Mouse (Mus musculus) CH12F3 (cell line): Measurements from ENCODE around the gene Zic1.

ENCODE experiments used
- in situ Hi-C: fragments of 300-500 bp; cut with MboI; formaldehyde crosslinking; loops from 2 replicates; pipeline ENCODE4 v1.14.3; 2020; ENCODE audit warnings: low sequenced_read_pairs

Gene Zic1

DNA sequence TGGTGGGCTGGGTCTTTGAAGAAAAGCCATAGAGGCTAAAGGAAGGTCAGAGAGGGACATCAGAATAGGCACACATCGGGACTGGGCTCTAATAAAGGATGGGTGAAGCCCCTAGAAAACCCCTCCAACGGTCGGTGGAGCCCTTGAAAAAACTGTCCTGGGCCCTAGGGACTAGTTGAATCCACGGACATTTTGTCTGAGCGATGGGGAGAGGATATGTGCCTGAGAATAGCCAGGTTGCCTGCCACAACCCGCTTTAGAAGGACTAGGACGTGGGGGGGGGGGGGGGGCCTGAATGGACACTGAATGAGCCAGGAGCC is 10.4 kb downstream of the Zic1 start:
- in situ Hi-C loops = no loop called here

DNA sequence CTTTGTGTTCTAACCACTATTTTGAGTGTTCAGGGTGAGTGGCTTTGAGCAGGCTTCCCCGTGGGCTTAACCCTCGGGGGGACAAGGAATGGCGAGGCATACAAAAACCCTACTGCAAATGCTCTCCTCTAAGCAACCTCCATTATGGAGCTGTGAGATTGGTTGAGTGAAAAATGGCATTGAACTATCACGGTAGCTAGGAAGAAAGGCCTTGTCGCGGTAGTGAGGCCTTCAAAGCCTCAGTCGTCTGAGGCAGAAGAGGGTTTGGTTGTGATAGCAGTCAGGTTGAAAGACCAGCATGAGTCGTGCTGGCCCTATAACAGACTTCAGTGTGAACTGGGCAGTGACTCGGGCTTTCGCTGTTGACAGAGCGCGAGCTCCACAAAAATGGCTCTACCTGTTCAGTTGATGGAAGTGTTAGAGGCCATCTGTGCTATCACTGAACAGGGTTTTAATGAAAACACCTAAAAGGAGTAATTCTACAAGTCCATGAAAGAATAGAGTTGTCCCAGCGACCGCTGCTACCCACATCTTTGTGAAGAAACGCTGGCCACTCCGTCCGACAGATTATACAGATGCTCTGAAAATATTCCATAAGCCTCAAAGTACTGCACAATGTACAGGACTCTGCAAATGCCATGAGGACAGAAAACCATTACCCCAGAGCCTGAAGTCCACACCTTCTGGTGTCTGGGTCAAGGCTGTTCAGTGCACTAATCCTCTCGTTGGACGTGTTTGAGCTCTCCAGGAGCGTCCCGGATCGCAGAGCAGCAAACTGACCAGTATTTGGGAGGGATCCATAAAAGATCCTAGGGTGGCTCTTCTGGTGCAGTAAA is 11.0 kb downstream of the Zic1 start:
- in situ Hi-C loops = no loop called here

DNA sequence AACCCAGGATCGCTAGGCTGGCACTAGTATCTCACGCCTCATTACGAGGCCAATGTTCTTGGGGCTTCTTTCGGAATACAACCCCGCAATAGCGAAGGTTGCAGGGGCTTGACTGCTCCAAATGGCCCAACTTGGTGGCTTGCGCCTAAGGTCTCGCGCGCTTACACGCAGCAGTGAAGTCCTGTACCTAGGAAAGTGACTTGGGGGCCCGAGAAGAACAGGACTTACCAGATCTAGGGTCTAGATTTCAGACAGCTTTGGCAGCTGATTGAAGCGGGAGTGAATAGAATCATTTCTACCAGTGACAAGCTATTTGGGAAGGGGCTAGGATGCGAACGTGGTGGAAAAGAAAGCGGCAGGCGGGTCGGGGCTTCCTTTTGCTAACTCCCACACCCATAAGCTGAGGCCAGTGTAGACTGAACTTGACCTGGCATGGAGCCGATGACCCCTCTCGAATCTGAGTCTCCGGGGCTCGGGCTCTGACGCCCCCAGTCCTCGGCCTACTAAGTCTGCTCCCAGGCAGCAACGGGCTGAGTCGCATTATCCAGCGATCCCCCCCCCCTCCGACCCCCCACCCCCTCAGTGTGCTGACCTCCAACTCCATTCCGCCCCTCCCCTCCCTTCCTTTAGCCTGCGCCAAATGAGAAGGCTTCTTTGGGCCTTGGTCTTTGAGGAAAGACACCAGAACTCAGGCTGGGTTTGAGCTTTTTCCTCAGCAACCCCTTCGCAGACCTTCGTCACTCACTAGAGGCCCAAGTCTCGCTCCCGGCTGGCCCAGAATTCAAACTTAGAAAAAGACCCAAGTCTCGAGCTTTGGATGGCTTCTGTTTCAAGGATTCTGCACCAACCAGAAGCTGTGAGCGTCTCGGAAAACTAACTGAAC is 11.8 kb downstream of the Zic1 start:
- in situ Hi-C loops = no loop called here

DNA sequence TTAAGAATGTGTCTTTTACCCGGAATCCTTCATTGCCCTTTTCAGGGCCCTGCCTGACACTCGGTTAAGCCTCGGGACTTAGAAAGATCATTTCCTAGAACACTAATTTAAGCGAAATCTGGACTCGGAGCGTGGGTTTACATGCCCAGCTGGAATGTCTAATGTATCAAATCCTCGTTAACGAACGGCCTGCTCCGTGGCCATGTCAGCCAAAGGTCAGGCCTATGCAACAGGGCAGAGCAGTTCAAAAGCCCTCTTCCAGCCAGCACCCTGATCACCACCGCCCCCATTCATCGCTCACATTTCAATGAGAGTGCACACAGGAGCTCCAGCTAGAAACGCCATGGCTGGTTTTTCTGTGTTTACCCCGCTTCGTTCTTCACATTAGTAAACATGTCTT is 12.8 kb downstream of the Zic1 start:
- in situ Hi-C loops = no loop called here

DNA sequence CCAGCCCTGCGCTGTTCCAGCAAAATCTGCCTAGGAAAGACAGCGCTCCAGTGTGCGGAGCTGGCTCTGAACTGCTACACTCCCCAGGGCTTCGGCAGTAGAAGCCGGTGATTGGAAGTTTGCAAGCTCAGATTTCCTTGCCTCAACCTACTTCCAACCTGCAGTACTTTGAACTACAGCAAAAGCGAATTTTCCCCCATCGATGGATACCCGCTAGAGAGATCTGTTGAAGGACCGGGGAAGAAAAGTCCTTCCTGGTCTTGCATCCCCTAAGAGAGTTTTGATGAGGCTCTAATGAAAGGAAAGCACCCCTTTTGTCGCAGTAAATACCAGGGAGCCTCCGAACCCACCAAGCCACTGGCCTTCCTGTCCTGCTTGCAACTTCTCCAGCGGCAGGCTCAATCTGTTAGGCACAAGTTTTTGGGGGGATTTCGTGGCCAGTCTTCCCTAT is 13.6 kb downstream of the Zic1 start:
- in situ Hi-C loops = no loop called here

DNA sequence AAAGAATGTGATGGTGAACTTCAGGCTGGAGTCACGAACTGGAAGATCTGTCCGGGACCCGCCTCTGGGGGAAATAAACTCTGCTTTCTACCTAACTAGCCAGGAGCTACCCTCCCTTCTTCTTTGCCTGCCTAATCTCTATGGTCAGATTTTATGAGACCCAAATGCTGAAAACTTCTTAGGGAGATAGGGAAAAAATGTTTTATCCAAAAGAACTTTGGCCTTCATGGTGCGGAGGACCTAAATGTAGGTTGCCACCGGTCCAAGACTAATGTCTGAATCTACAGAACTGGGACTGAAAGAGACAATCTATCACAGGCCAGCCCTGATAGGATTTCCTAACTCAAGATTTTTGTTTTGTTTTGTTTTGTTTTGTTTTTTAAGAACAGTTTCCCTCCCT is 14.2 kb downstream of the Zic1 start:
- in situ Hi-C loops = no loop called here

DNA sequence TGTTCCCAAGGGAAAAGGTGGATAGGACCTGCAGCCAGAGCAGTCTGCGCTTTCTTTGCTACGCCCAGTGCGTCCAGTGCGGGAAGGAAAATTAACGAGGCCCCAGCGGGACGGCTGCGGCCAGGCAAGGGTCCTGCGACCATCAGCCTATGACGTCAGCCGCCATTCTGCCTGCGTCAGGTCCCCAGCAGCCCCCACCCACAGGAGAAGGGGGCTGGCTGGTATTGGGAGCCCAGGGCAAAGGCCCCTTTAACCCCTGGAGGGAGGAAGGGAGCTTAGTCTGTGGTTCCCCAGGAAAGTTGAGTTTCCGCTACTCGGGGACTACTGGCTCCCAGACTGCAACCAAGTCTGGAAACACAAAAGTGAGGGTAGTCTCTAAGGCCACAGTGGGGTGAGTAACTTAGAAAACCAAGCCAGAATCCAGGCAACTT is 14.7 kb downstream of the Zic1 start:
- in situ Hi-C loops = no loop called here

DNA sequence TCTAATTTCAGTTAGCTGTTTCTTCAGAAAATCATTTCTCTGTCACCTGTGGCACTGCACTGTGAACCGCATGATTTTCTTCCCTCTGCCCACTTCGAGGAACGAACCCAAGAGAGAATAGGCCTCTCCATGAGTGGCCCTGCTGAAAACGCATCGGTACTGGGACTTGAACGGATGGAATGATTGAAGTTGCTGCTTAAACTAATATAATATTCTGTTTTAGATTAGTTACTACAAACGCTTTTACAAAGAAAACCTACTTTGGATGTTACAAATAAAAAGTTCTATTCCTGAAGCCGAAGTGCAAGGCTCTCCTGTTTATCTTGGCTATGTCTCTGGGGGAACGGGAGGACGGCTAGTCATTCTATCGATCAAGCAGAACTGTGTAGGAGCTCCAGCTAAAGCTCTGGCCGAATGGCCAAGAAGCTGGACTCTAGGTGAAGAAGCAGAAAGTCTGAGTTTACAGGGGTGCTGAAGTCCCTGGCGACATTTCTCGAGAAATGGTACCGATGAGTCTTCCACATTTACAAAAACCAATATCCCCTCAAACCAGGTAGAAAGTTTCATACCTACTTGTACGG is 15.3 kb downstream of the Zic1 start:
- in situ Hi-C loops = no loop called here

DNA sequence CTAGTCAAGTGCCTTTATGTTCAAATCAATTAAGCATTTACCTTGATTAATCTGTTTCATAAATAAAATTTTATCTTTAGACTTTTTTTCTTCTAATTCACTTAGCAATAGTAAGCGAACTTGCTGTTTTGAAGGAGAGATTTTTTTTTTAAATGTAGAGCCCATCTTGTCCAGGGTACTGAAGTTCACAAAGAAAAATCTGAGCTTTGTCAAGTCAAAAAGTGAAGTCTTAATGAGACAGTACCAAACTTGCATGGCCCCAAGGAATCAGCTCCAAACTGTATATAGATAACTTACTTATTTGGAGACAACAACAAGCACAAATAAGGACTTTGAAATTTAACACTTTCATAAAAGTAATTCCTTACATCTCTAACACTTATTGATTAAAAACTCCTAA is 16.9 kb downstream of the Zic1 start:
- in situ Hi-C loops = no loop called here

DNA sequence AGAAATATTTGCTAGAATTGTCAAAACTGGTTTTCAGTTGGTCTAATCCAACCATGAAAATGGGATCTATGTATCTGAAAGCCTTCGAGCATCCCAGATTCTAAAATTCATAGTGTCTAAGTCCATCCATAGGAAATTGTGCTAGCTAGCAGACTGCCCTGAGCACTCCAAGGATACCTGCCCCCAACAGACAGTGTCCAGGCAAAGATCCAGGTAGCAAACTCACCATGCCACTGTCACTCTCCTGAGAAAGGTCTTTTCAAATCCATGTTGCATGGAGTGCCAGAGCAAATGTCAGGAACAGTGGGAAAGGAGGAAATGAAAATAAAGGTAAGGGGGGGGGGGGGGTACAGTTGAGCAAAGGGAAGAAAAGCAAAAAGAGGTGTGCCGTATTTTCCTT is 18.0 kb downstream of the Zic1 start:
- in situ Hi-C loops = no loop called here
